Mouse (Mus musculus) kidney, embryonic 15.5 days (tissue): ENCODE measurements around the gene Gm49393. TPM values are rescaled to one million over a fixed set of nuclear protein-coding genes. Genes with fewer than 3 reads are reported as not detected.
"Not testable (repeated sequence)": the region's sequence is repeated elsewhere in the genome, so short reads cannot be mapped to it uniquely, and the experiment has no call there.

Source experiments
- ATAC-seq: fragments of 200-750 bp; cut with Nextera tagmentation; replicated peaks from 2 replicates; pipeline ENCODE4 v1.8.0; 2017; ENCODE audit warnings: moderate TSS enrichment; ENCODE audit not compliant: low FRiP score
- H3K27ac ChIP-seq: fragments of 300-500 bp; sonication (generic); 2 replicates; pipeline ENCODE4 v1.5.1; 2015; ENCODE audit warnings: mild to moderate bottlenecking, inconsistent platforms
- H3K27me3 ChIP-seq: fragments of 300-500 bp; sonication (generic); 2 replicates; pipeline ENCODE4 v1.6.1; 2015; ENCODE audit warnings: inconsistent platforms
- H3K36me3 ChIP-seq: fragments of 300-500 bp; sonication (generic); 2 replicates; pipeline ENCODE4 v1.6.1; 2015; ENCODE audit warnings: inconsistent platforms
- H3K4me1 ChIP-seq: fragments of 300-500 bp; sonication (generic); 2 replicates; pipeline ENCODE4 v1.6.1; 2015; ENCODE audit warnings: inconsistent platforms
- H3K4me2 ChIP-seq: fragments of 300-500 bp; sonication (generic); 2 replicates; pipeline ENCODE4 v1.6.1; 2015; ENCODE audit warnings: moderate library complexity, mild to moderate bottlenecking, inconsistent platforms
- H3K4me3 ChIP-seq: fragments of 300-500 bp; sonication (generic); replicated peaks from 2 replicates; pipeline ENCODE4 v1.5.1; 2015; ENCODE audit warnings: mild to moderate bottlenecking, inconsistent platforms
- H3K9ac ChIP-seq: fragments of 300-500 bp; sonication (generic); 2 replicates; pipeline ENCODE4 v1.6.1; 2015; ENCODE audit warnings: mild to moderate bottlenecking, inconsistent platforms
- H3K9me3 ChIP-seq: fragments of 300-500 bp; sonication (generic); replicated peaks from 2 replicates; pipeline ENCODE4 v1.6.1; 2016; ENCODE audit warnings: inconsistent platforms
- WGBS: fragments of 180-500 bp; shearing (Covaris S2); methylation state at CpG from one replicate; pipeline ENCODE4 v1.1.7; 2015; ENCODE audit warnings: mixed read lengths; 5-methylcytosine and 5-hydroxymethylcytosine counted together
- polyA plus RNA-seq: library from polyadenylated mRNA; unstranded; fragments of >200 nt; fragmentation: Nextera tagmentation; extraction: Ambion mirVana; gene quantifications from 2 replicates; pipeline ENCODE4 v1.2.1, GENCODE M21; 2015

The Gm49393 gene
- polyA plus RNA-seq, result 0.87 TPM in 1 of 2 replicates, not detected in the other

- not testable (repeated sequence) for H3K4me1 ChIP-seq, H3K9me3 ChIP-seq, H3K4me3 ChIP-seq, ATAC-seq, H3K27ac ChIP-seq, H3K27me3 ChIP-seq, H3K36me3 ChIP-seq, H3K4me2 ChIP-seq, H3K9ac ChIP-seq
- WGBS, result 61% methylated on average over 2 of the region's 2 CpGs
Observed at GRCm38 (mm10) chr13:60935490-60935889, at the start of gene Gm49393. Gene Gm49393, minus strand, starts transcription at chr13:60935590.

- H3K4me2 ChIP-seq, H3K9me3 ChIP-seq, H3K4me3 ChIP-seq, H3K27me3 ChIP-seq, H3K4me1 ChIP-seq, H3K27ac ChIP-seq, ATAC-seq, H3K36me3 ChIP-seq, H3K9ac ChIP-seq: not testable (repeated sequence)
- 74% methylated on average over 4 of the region's 4 CpGs for WGBS
Observed at GRCm38 (mm10) chr13:60972319-60972718, 36.9 kb upstream of the Gm49393 start.

GRCm38 (mm10) chr13:60963985-60964384 lies 28.6 kb upstream of the Gm49393 start:
- H3K9ac ChIP-seq, H3K4me3 ChIP-seq, H3K4me1 ChIP-seq, ATAC-seq, H3K27me3 ChIP-seq, H3K4me2 ChIP-seq, H3K9me3 ChIP-seq, H3K36me3 ChIP-seq, H3K27ac ChIP-seq: not testable (repeated sequence)
- WGBS, result 47% methylated on average over 5 of the region's 5 CpGs

GRCm38 (mm10) chr13:60961706-60962105 lies 26.3 kb upstream of the Gm49393 start:
- Histone ChIP-seq H3K27ac (no peak overlapping the region), H3K36me3 (no peaks in the 10 kb centered on the region), H3K4me3 (no peak overlapping the region), H3K9ac (no peak overlapping the region), H3K9me3 (no peaks in the 10 kb centered on the region), H3K4me2 (no peak overlapping the region), H3K27me3 (no peaks in the 10 kb centered on the region), H3K4me1 (no peaks in the 10 kb centered on the region)
- 72% methylated on average over 5 of the region's 5 CpGs for WGBS
- ATAC-seq, result no peak

GRCm38 (mm10) chr13:60941884-60942283 lies 6.5 kb upstream of the Gm49393 start, which contains the start of gene Tpbpa:
Gene Tpbpa, minus strand, starts transcription at chr13:60941984.
- not testable (repeated sequence) for H3K36me3 ChIP-seq, H3K4me3 ChIP-seq, H3K27ac ChIP-seq, H3K4me2 ChIP-seq, H3K9ac ChIP-seq, H3K4me1 ChIP-seq, H3K27me3 ChIP-seq, ATAC-seq, H3K9me3 ChIP-seq
- 80% methylated on average over 3 of the region's 3 CpGs for WGBS

- Histone ChIP-seq H3K27ac (peak within 1 kb of the TSS; percentile 37; the same call in 1 of the 2 replicates), H3K9ac (no peak within 1 kb of the TSS), H3K4me1 (no peaks in the 10 kb centered on the region), H3K36me3 (no peaks in the 10 kb centered on the region), H3K4me3 (no peak within 1 kb of the TSS), H3K9me3 (no peaks in the 10 kb centered on the region), H3K4me2 (no peak within 1 kb of the TSS), H3K27me3 (no peaks in the 10 kb centered on the region)
- peak; percentile 71 for ATAC-seq
- 50% methylated on average over 5 of the region's 5 CpGs for WGBS
Observed at GRCm38 (mm10) chr13:60936500-60936901, 1.1 kb upstream of the Gm49393 start, which contains the start of the genes Gm49391 and Ctla2a. Gene Gm49391, minus strand, starts transcription at chr13:60936571. Gene Ctla2a, minus strand, starts transcription at chr13:60936625.

GRCm38 (mm10) chr13:60904780-60905179 lies 30.6 kb downstream of the Gm49393 start, which contains the start of gene Tpbpb:
Gene Tpbpb, minus strand, starts transcription at chr13:60904880.
- whole genome bisulfite sequencing, result 94% methylated on average over 2 of the region's 2 CpGs

GRCm38 (mm10) chr13:60897328-60897727 lies 38.1 kb downstream of the Gm49393 start, which contains the start of gene Ctla2b:
Gene Ctla2b, minus strand, starts transcription at chr13:60897447.
- H3K4me2 ChIP-seq, result no peak within 1 kb of the TSS
- no peak within 1 kb of the TSS for H3K27ac ChIP-seq
- peak; percentile 64 for ATAC-seq
- H3K36me3 ChIP-seq, result no peaks in the 10 kb centered on the region
- H3K9me3 ChIP-seq, result no peaks in the 10 kb centered on the region
- H3K27me3 ChIP-seq, result no peaks in the 10 kb centered on the region
- no peaks in the 10 kb centered on the region for H3K4me1 ChIP-seq
- H3K4me3 ChIP-seq, result no peak within 1 kb of the TSS
- WGBS, result 66% methylated on average over 3 of the region's 3 CpGs
- H3K9ac ChIP-seq, result no peak within 1 kb of the TSS

More at GRCm38 (mm10) chr13:60904780-60905179, 30.6 kb downstream of the Gm49393 start, which contains the start of gene Tpbpb:
- ATAC-seq, H3K4me3 ChIP-seq, H3K4me1 ChIP-seq, H3K27ac ChIP-seq, H3K4me2 ChIP-seq, H3K9ac ChIP-seq, H3K36me3 ChIP-seq, H3K9me3 ChIP-seq, H3K27me3 ChIP-seq: not testable (repeated sequence)

GRCm38 (mm10) chr13:60896794-60897193 lies 38.6 kb downstream of the Gm49393 start, which contains the start of gene Gm49392:
Gene Gm49392, minus strand, starts transcription at chr13:60896894.
- H3K4me3 ChIP-seq, H3K9me3 ChIP-seq, H3K27me3 ChIP-seq, H3K4me2 ChIP-seq, ATAC-seq, H3K36me3 ChIP-seq, H3K4me1 ChIP-seq, H3K27ac ChIP-seq, H3K9ac ChIP-seq: not testable (repeated sequence)
- 85% methylated on average over 8 of the region's 8 CpGs for WGBS

GRCm38 (mm10) chr13:60895406-60896160 lies 39.8 kb downstream of the Gm49393 start:
- ATAC-seq, result no peak
- no peak overlapping the region for H3K4me2 ChIP-seq
- no peaks in the 10 kb centered on the region for H3K36me3 ChIP-seq
- H3K4me3 ChIP-seq, result no peak overlapping the region
- H3K27me3 ChIP-seq, result no peaks in the 10 kb centered on the region
- no peaks in the 10 kb centered on the region for H3K9me3 ChIP-seq
- H3K4me1 ChIP-seq, result no peaks in the 10 kb centered on the region
- H3K27ac ChIP-seq, result no peak overlapping the region
- no peak overlapping the region for H3K9ac ChIP-seq

- no peak overlapping the region for H3K9ac ChIP-seq
- 94% methylated on average over 1 of the region's 1 CpGs for WGBS
- ATAC-seq, result no peak
- H3K9me3 ChIP-seq, result no peaks in the 10 kb centered on the region
- H3K27ac ChIP-seq, result no peak overlapping the region
- no peaks in the 10 kb centered on the region for H3K4me1 ChIP-seq
- no peaks in the 10 kb centered on the region for H3K36me3 ChIP-seq
- no peaks in the 10 kb centered on the region for H3K27me3 ChIP-seq
- no peak overlapping the region for H3K4me3 ChIP-seq
- no peak overlapping the region for H3K4me2 ChIP-seq
Observed at GRCm38 (mm10) chr13:60892301-60892700, 43.1 kb downstream of the Gm49393 start.

- H3K4me1 ChIP-seq, result no peaks in the 10 kb centered on the region
- no peak within 1 kb of the TSS for H3K4me2 ChIP-seq
- ATAC-seq, result no peak
- no peak within 1 kb of the TSS for H3K9ac ChIP-seq
- no peaks in the 10 kb centered on the region for H3K27me3 ChIP-seq
- no peak within 1 kb of the TSS for H3K27ac ChIP-seq
- H3K36me3 ChIP-seq, result no peaks in the 10 kb centered on the region
- H3K4me3 ChIP-seq, result no peak within 1 kb of the TSS
- no peaks in the 10 kb centered on the region for H3K9me3 ChIP-seq
- WGBS, result 64% methylated on average over 1 of the region's 1 CpGs
Observed at GRCm38 (mm10) chr13:60864281-60864680, 71.1 kb downstream of the Gm49393 start, which contains the start of gene 4930486L24Rik. Gene 4930486L24Rik, minus strand, starts transcription at chr13:60864475.
